Mouse (Mus musculus) lung, adult 2 months (tissue): ENCODE measurements around the gene Olfr1426.

Source experiments
- CTCF ChIP-seq: fragments of 200-500 bp; IDR thresholded peaks from 2 replicates; pipeline ENCODE4 v1.5.1; 2011; ENCODE audit warnings: mild to moderate bottlenecking, low read length, control low read depth; ENCODE audit not compliant: insufficient read depth
- POLR2A ChIP-seq: fragments of 200-500 bp; IDR thresholded peaks from 2 replicates; pipeline ENCODE4 v1.6.1; 2011; ENCODE audit warnings: low read depth, mild to moderate bottlenecking, control low read depth, low read length, borderline replicate concordance; ENCODE audit errors: extremely low read depth

GRCm38 (mm10) chr19:12037727-12038126, 54.1 kb downstream of the Olfr1426 start:
- TF ChIP-seq CTCF = no peak
- TF ChIP-seq POLR2A = no peak
